Mouse (Mus musculus) thymus, postnatal 0 days (tissue): ENCODE results near the gene Scn9a. TPM values are rescaled to one million over a fixed set of nuclear protein-coding genes. Genes with fewer than 3 reads are reported as not detected.

Experiments
- DNase-seq: peaks from one replicate; pipeline ENCODE4 v3.0.0-alpha.2; 2015; ENCODE audit warnings: low spot score
- polyA plus RNA-seq: library from polyadenylated mRNA; unstranded; fragments of >200 nt; fragmentation: Nextera tagmentation; extraction: Ambion mirVana; gene quantifications from 2 replicates; pipeline ENCODE4 v1.2.1, GENCODE M21; 2015

Gene Scn9a
- polyA plus RNA-seq, 1 experiment from 2014 or later = 0.10 TPM

GRCm38 (mm10) chr2:66463916-66464315, 170.8 kb downstream of the Scn9a start:
- DNase-seq = no peak

DNA sequence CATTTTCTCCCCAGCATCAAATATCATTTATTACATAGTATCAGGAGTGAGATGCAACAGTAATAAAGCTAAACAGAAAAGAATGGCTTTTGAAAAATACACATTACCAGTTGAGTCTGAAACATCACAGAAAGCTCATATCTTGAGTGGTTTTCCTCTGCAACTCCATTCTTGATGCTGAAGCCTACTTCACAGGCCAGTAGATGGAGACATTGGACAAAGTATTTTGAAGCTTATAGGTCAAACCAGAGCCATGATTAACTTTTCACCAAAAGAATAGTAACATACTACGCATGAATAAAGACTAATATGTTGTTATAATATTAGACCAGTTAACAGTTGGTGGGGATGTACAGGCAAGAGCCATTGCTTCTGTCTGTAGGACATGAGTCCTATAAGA, 172.3 kb downstream of the Scn9a start:
- no peak for DNase-seq

DNA sequence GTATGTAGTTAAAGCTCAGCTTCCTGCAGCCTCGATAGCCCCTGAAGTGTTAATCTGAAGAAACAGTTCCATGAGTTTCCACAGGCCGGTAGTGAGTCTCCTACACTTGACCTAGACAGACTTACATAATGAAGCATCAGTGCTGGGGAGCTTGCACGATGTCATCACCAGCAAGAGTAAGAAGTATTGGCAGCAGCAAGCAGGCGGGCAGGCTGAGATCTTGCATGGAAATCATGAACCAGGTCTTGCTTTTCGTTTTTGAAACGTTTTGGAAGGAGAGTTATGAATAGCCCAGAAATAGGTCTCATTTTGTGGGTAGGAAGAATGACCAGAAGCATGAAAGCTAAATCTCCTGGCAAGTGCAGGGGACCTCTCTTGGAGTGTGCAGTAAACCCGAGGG, 194.1 kb downstream of the Scn9a start, which contains the start of gene Scn1a:
TSS of gene Scn1a (minus strand) at position 130 of the 400 bp plus-strand sequence.
- no peak for DNase-seq

DNA sequence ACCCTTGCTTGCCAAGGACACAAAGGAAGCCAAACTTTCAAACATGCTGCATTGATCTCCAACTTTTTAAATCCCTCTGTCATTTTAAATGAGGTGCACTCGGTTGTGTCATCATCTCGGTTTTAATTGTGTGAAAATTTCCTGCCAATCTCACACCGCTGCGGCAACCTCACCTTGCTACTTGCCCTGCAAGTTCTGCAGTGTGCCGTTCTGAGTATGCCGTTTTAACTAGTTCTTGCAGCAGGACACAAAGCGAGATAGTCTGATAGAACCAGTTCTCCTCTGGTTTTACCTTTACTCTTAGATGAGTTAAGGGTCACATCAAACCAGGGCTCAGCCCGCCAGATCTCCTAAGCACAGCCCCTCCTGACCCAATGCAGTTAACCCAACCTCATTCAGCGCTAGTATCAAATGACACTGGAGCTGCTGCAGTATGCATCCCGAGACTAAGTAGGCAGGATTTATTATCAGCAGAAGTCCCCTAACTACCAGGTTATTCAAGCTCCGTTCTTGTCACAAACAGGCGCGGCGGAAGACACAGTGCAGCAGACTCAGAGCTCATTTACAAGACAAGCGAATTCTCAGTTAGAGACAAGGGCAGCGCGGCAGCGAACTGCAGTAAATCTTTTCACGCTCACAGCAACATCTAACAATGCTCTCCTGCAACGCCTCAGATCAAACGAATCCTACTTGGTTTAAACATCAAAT, 194.8 kb downstream of the Scn9a start:
- DNase-seq = no peak

GRCm38 (mm10) chr2:66436286-66436685, 198.5 kb downstream of the Scn9a start:
- no peak for DNase-seq

Other genes starting within 250 kb of the Scn9a start
- 0.41 and 0.57 TPM in 2 replicates for gene Scn1a, start 194.1 kb downstream of the Scn9a start, polyA plus RNA-seq
- gene Scn7a, start 150.0 kb upstream of the Scn9a start, polyA plus RNA-seq = 0.15 and 0.17 TPM in 2 replicates